Mouse (Mus musculus) cerebellum, adult (tissue): ENCODE results near the gene Nek8.

Experiments
- ATAC-seq: cut with Nextera tagmentation; 2 replicates; pipeline ENCODE4 v1.9.2; 2017; ENCODE audit warnings: mild to moderate bottlenecking, moderate library complexity, mixed read lengths; ENCODE audit not compliant: insufficient number of reproducible peaks, low FRiP score, low TSS enrichment

The Nek8 gene

GRCm38 (mm10) chr11:78168541-78169468 is 7.7 kb downstream of the Nek8 start:
- ATAC-seq: no peak

- ATAC-seq: no peak
Measured at GRCm38 (mm10) chr11:78167257-78167959, 9.1 kb downstream of the Nek8 start.

GRCm38 (mm10) chr11:78166640-78167039 is 9.8 kb downstream of the Nek8 start:
- ATAC-seq: no peak

- ATAC-seq: no peak
Measured at GRCm38 (mm10) chr11:78166161-78166560, 10.3 kb downstream of the Nek8 start.

- ATAC-seq: 0 out of 2 replicates have a peak, but pooled peaks have one; percentile 18
Measured at GRCm38 (mm10) chr11:78165761-78166109, 10.7 kb downstream of the Nek8 start.

GRCm38 (mm10) chr11:78164924-78165760 is 11.3 kb downstream of the Nek8 start, which contains the start of gene Traf4:
Gene Traf4, minus strand, starts transcription at chr11:78165589.
- peak; percentile 67 for ATAC-seq

- ATAC-seq: no peak
Measured at GRCm38 (mm10) chr11:78164604-78164923, 11.9 kb downstream of the Nek8 start.

GRCm38 (mm10) chr11:78163681-78164603 is 12.5 kb downstream of the Nek8 start:
- ATAC-seq: no peak

- ATAC-seq: no peak
Measured at GRCm38 (mm10) chr11:78163045-78163444, 13.4 kb downstream of the Nek8 start.

- no peak for ATAC-seq
Measured at GRCm38 (mm10) chr11:78162504-78162903, 14.0 kb downstream of the Nek8 start.

- ATAC-seq: no peak
Measured at GRCm38 (mm10) chr11:78161968-78162367, 14.5 kb downstream of the Nek8 start.

GRCm38 (mm10) chr11:78161169-78161568 is 15.3 kb downstream of the Nek8 start:
- no peak for ATAC-seq

- no peak for ATAC-seq
Measured at GRCm38 (mm10) chr11:78160675-78161074, 15.8 kb downstream of the Nek8 start.

GRCm38 (mm10) chr11:78160171-78160570 is 16.3 kb downstream of the Nek8 start:
- ATAC-seq: no peak

GRCm38 (mm10) chr11:78159557-78159956 is 16.9 kb downstream of the Nek8 start:
- ATAC-seq: no peak

- peak; percentile 76; the same call in 1 of the 2 replicates for ATAC-seq
Measured at GRCm38 (mm10) chr11:78159096-78159495, 17.4 kb downstream of the Nek8 start.

- no peak for ATAC-seq
Measured at GRCm38 (mm10) chr11:78156156-78156699, 20.2 kb downstream of the Nek8 start.

GRCm38 (mm10) chr11:78155674-78156073 is 20.8 kb downstream of the Nek8 start:
- no peak for ATAC-seq

GRCm38 (mm10) chr11:78153778-78154177 is 22.7 kb downstream of the Nek8 start:
- ATAC-seq: no peak
